Mouse (Mus musculus) liver, embryonic 16.5 days (tissue): ENCODE data around the gene Zfp40. TPM values are rescaled to one million over a fixed set of nuclear protein-coding genes. Genes with fewer than 3 reads are reported as not detected.
A peak's percentile ranks its signal among the peaks of the same experiment; 100 is the strongest.
"Not testable (repeated sequence)": the region's sequence is repeated elsewhere in the genome, so short reads cannot be mapped to it uniquely, and the experiment has no call there.

Experiments
- ATAC-seq: fragments of 200-750 bp; cut with Nextera tagmentation; 2 replicates; pipeline ENCODE4 v1.8.0; 2017; ENCODE audit warnings: low read depth, mild to moderate bottlenecking, moderate number of reproducible peaks, moderate library complexity
- H3K27ac ChIP-seq: fragments of 300-500 bp; sonication (generic); 2 replicates; pipeline ENCODE4 v1.5.1; 2014; ENCODE audit warnings: mild to moderate bottlenecking, low read length
- H3K27me3 ChIP-seq: fragments of 300-500 bp; sonication (generic); 2 replicates; pipeline ENCODE4 v1.6.1; 2014; ENCODE audit warnings: low read depth, low read length, mixed read lengths; ENCODE audit not compliant: control insufficient read depth, insufficient read depth
- H3K36me3 ChIP-seq: fragments of 300-500 bp; sonication (generic); 2 replicates; pipeline ENCODE4 v1.6.1; 2014; ENCODE audit warnings: mild to moderate bottlenecking; ENCODE audit not compliant: control insufficient read depth, insufficient read depth
- H3K4me1 ChIP-seq: fragments of 300-500 bp; sonication (generic); 2 replicates; pipeline ENCODE4 v1.6.1; 2014; ENCODE audit warnings: low read depth, low read length, mixed read lengths; ENCODE audit not compliant: control insufficient read depth
- H3K4me2 ChIP-seq: fragments of 300-500 bp; sonication (generic); 2 replicates; pipeline ENCODE4 v1.6.1; 2014; ENCODE audit warnings: low read depth, low read length, mixed read lengths
- H3K4me3 ChIP-seq: fragments of 300-500 bp; sonication (generic); 2 replicates; pipeline ENCODE4 v1.5.1; 2014; ENCODE audit warnings: low read depth, mild to moderate bottlenecking, low read length
- H3K9ac ChIP-seq: fragments of 300-500 bp; sonication (generic); 2 replicates; pipeline ENCODE4 v1.6.1; 2014; ENCODE audit warnings: low read depth, low read length
- H3K9me3 ChIP-seq: fragments of 300-500 bp; sonication (generic); replicated peaks from 2 replicates; pipeline ENCODE4 v1.6.1; 2016; ENCODE audit warnings: low read length; ENCODE audit not compliant: control insufficient read depth
- WGBS: fragments of 180-500 bp; shearing (Covaris S2); extraction: QIAGEN DNeasy Blood & Tissue Kit; methylation state at CpG from one replicate; pipeline ENCODE4 v1.1.7; 2014; ENCODE audit not compliant: insufficient replicate concordance; 5-methylcytosine and 5-hydroxymethylcytosine counted together
- polyA plus RNA-seq: library from polyadenylated mRNA; unstranded; fragments of >200 nt; fragmentation: Nextera tagmentation; extraction: Ambion mirVana; gene quantifications from 2 replicates; pipeline ENCODE4 v1.2.1, GENCODE M21; 2015

The Zfp40 gene
- 1.4 and 1.5 TPM in 2 replicates for polyA plus RNA-seq

DNA sequence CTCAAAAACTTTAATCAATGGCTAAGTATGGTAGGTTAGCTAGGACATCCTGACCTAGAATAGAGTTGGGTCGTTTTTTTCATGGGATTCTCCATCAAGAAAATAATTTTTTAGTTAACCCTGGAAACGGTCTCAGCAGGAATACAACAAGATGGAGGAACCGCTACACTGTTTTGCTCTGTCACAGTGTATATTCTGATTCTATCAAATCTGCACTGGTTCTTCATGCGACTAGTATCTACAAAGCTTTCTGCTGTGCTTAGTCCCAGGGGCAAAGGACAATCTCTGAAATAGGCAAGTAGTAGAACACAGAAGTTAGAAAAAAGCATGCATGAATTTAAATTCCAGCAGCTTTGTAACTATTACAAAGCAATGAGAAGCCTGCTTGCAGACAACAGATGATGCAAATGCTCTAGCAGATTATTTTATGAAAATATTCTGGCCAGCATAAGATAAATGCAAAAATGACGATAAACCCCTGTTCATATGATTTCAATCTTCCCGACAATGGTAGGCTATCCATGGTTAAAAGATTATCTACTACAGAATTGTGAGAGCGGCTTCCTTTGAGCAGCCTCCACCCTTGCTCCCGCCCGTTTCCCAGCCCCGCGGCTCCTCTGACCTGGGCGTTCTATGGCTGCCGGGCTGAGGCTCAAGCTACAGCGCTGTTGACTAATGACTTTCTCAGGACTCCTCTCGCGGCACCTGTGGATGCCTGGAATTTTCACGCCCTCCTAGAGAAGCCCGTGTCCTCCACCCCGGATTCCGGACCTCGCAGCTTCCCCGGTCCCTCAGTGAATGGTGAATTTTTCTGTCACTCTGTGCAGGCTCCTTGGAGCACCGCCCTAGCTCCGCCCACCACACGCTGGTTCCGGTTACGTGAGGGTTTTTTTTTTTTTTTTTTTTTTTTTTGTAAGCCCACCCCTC is at the start of gene Zfp40:
TSS of gene Zfp40 (minus strand) at position 800 of the 927 bp plus-strand sequence.
- no peaks in the 10 kb centered on the region for H3K9me3 ChIP-seq
- ATAC-seq = peak; percentile 99
- peak within 1 kb of the TSS; percentile 73 for H3K4me3 ChIP-seq
- H3K36me3 ChIP-seq = no peaks in the 10 kb centered on the region
- peak within 1 kb of the TSS; percentile 69 for H3K27ac ChIP-seq
- H3K27me3 ChIP-seq = no peaks in the 10 kb centered on the region
- WGBS = 2% methylated on average over 26 of the region's 27 CpGs
- peaks cover 9% of the 10 kb centered on the region for H3K4me1 ChIP-seq
- peak within 1 kb of the TSS; percentile 81 for H3K4me2 ChIP-seq
- peak within 1 kb of the TSS; percentile 70 for H3K9ac ChIP-seq

DNA sequence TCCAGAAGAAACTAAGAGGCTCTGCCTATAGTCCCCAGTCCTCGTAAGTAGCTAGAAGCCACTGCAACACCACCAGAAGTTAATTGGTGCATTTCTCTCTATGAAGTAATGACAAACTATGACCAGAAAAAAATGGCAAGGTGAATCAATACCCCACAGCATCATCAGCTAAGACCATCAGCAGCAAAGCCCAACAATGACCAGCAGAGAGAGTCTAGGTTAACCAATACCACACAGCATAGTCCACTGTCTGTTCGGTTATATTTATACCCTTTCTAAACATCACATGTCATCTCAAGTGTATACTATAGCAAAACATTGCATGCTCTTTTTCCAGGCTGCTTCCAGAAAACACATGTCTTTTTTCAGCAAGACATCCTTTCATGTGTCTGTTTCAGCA is 25.3 kb upstream of the Zfp40 start:
- Histone ChIP-seq H3K4me2 (no peak overlapping the region), H3K4me1 (no peaks in the 10 kb centered on the region), H3K27me3 (no peaks in the 10 kb centered on the region), H3K9me3 (no peaks in the 10 kb centered on the region), H3K36me3 (no peaks in the 10 kb centered on the region), H3K27ac (no peak overlapping the region), H3K4me3 (no peak overlapping the region), H3K9ac (no peak overlapping the region)
- no peak for ATAC-seq
- WGBS = 71% methylated on average over 2 of the region's 2 CpGs

DNA sequence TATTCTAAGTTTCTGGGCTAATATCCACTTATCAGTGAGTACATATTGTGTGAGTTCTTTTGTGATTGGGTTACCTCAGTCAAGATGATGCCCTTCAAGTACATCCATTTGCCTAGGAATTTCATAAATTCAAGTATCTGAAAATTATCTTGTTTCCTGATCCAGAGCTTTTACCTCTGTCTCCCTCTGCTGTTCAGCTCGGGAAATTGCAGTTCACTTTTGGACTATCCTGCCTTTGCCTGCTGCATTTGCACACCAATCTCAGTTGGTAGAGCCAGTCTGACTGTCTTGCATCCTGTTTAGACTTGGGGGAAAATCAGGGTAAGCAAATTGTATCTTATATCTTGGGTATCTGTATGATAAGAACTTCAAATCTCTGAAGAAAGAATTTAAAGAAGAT is 6.8 kb upstream of the Zfp40 start:
- H3K27me3 ChIP-seq, H3K4me3 ChIP-seq, H3K36me3 ChIP-seq, ATAC-seq, H3K4me2 ChIP-seq, H3K27ac ChIP-seq, H3K9me3 ChIP-seq, H3K9ac ChIP-seq, H3K4me1 ChIP-seq: not testable (repeated sequence)
- 0% methylated on average over 1 of the region's 1 CpGs for WGBS

DNA sequence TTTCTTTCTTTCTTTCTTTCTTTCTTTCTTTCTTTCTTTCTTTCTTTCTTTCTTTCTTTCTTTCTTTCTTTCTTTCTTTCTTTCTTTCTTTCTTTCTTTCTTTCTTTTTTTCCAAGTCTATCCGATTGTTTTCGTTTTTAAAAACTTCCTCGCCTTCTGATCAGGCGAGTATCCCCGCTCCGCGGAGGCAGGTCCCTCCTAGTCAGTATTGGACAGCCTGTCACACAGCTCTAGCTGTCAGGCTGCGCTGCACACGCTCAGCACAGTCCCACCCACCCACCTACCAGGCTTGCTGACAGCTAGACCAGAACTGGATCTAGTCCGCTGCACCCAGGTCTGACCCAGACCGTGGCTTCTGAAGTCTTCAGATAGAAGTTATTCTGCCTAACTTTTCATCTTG is 389 bp upstream of the Zfp40 start:
- no peaks in the 10 kb centered on the region for H3K9me3 ChIP-seq
- ATAC-seq = peak; percentile 84
- WGBS = 0% methylated on average over 11 of the region's 11 CpGs
- no peaks in the 10 kb centered on the region for H3K36me3 ChIP-seq
- H3K9ac ChIP-seq = peak overlapping the region; percentile 52
- H3K27me3 ChIP-seq = no peaks in the 10 kb centered on the region
- H3K4me1 ChIP-seq = peaks cover 7% of the 10 kb centered on the region
- peak overlapping the region; percentile 81 for H3K4me2 ChIP-seq
- H3K4me3 ChIP-seq = peak overlapping the region; percentile 73
- H3K27ac ChIP-seq = no peak overlapping the region

DNA sequence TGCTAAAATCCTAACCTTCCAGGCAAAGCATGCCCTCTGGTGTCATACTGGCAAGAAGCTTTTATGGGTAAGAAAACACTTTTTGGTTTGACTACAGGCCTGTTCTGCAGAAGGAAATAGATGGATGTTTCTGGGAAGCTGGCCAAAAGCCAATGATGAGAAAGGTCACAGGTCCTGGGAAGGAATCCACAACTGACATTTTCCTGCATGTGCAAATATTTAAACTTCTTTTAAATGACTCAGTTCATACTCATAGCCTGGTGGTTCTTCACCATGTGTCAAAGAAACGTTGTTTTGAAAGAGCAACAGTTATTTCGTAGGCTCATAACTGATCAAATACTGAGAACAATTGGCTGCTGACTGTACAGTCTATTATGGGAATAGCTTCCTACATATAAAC is 5.4 kb downstream of the Zfp40 start:
- 46% methylated on average over 2 of the region's 2 CpGs for WGBS
- peak; percentile 50 for ATAC-seq
- H3K4me2 ChIP-seq = no peak overlapping the region

More for the DNA sequence above, 5.4 kb downstream of the Zfp40 start:
- H3K4me3 ChIP-seq = no peak overlapping the region
- H3K9me3 ChIP-seq = no peaks in the 10 kb centered on the region
- peaks cover 9% of the 10 kb centered on the region for H3K4me1 ChIP-seq
- H3K36me3 ChIP-seq = no peaks in the 10 kb centered on the region
- no peaks in the 10 kb centered on the region for H3K27me3 ChIP-seq
- no peak overlapping the region for H3K9ac ChIP-seq
- H3K27ac ChIP-seq = no peak overlapping the region

Other genes starting within 250 kb of the Zfp40 start
- not detected in 2 replicates for gene Vmn2r-ps130, start 132.1 kb downstream of the Zfp40 start, polyA plus RNA-seq
- gene Vmn2r114, start 119.3 kb upstream of the Zfp40 start, polyA plus RNA-seq = not detected in 2 replicates
- not detected in 2 replicates for gene Vmn2r115, start 150.5 kb upstream of the Zfp40 start, polyA plus RNA-seq
- not detected in 2 replicates for gene Vmn2r116, start 191.4 kb upstream of the Zfp40 start, polyA plus RNA-seq